Mouse (Mus musculus): ENCODE data around the gene Adh1.

The Adh1 gene

GRCm38 (mm10) chr3:138260721-138261669 is at the start of gene Adh1:
Gene Adh1, plus strand, starts transcription at chr3:138260991.
- DNase-seq (ENCODE audit: low spot score in 2 of 2), result no peak

DNA sequence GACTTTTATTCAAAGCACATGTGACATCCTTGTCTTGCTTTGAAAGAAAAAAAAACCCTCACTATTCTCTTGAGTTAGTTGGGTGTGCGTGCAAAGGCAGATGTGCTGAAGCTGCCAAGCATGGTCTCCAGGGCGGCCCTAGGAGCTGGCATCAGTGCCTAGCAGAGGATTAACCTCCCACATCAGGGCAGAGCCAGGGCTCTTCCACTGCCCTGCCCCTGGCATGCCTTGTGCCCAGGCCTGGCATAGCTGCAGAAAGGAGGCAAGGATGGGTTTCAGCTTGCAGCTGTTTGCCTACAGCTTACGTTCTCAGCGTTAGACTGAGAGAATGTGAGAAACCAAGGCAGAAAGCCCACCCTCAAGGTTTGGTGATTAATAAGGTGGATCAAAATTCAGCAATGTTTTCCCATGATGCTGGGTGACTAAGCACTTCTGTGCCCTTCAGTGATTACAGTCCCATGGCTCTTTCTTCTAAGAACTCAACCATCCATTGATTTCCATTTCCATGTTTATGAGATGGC is 48.3 kb upstream of the Adh1 start:
- DNase-seq (ENCODE audit: low spot score in 2 of 2), result no peak

DNA sequence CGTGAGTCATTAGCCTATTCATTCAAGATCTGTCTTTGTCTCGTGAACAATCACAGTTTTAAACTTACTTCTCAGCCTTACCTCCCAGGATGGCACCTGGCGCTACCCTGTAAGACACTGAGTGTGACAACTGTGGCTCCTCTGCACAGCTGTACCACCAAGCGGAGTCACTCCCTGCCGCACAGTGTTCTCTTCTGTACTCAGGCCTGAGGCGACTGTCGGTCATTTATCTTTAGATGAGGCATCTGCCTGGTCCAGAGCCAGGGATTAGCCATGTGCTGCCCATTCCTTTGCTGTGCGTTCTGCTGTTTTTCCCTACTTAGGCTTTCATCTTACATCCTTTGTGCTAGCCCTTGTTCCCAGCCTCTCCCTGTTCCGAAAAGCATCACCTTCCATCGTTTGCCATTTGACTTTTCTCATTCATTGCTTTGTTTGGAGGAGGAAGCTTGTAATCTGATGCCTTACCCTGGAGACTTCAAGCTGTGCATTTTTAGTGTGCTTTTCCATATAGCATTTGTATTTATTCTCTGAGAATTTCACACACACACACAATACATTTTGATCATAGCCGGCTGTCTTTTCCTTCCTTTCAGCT is 45.3 kb upstream of the Adh1 start:
- DNase-seq (ENCODE audit: low spot score in 2 of 2), result no peak

GRCm38 (mm10) chr3:138216091-138216490 is 44.7 kb upstream of the Adh1 start:
- no peak for DNase-seq (ENCODE audit: low spot score in 2 of 2)

DNA sequence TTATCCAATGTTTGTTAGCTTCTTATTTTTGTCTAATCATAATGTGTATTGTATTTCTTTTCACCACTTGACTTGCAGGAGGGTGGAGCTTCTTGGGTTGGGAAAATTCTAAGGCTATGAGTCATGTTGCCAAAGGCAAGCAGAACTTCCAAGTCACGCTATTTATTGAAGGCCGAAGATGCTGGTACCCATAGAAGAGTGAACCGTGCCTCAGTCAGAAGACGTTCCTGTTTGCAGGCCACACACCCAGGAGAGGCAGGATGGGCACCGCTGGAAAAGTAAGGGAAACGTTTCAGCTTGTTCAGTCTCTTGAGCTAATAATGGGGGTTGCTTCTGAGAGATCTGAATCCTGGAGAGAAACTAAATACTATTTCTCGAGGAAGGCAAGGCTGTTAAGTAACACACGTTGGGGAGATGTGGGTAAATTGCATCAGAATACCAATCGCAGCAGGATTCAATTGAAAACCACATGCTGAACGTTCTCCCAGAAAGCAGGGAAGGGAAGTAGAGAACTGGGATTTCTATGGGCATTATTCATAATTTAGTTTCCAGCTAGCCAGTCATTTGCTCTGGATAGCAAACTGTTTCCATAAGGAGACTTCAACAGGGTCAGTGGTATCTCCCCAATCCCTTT is 43.0 kb upstream of the Adh1 start, which contains the start of gene Adh7:
Gene Adh7, plus strand, starts transcription at position 130 of the 634 bp plus-strand sequence.
- no peak for DNase-seq (ENCODE audit: low spot score in 2 of 2)

DNA sequence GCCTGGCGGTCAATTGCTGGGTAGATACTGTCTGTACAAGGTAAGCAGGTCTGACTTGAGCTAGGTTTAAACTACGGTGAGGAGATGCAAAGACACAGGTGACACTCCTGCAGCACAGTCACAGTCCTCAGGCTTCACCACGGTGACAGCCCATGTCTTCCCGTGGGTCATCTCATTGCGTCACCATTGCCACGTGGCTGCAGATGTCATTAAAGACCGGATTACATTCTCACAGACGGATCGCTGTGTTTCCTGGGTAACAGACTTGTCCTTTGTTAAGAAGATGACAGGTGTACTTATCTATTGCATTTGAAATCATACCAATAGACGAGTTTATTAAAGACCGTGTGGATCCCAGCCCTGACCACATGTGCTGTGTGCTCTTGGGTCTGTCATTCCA is 39.7 kb upstream of the Adh1 start:
- no peak for DNase-seq (ENCODE audit: low spot score in 2 of 2)

- DNase-seq (ENCODE audit: low spot score in 2 of 2), result no peak
Measured at GRCm38 (mm10) chr3:138222511-138222910, 38.3 kb upstream of the Adh1 start.

DNA sequence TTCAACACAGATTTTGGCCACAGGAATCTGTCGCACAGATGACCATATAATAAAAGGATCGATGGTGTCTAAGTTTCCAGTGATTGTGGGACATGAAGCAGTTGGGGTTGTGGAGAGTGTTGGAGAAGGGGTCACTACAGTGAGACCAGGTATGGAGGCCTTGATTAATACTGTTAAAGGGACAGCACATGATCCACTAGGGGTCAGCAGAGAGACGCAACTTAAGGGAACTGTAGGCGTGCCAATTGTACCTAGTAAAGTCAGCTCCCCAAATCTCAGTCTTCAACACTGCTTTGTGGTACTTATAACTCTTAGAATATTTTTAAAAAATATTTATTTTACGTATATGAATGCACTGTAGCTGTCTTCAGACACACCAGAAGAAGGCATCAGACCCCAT is 37.8 kb upstream of the Adh1 start:
- DNase-seq (ENCODE audit: low spot score in 2 of 2), result peak; percentile 11 to 72

- no peak for DNase-seq (ENCODE audit: low spot score in 2 of 2)
Measured at GRCm38 (mm10) chr3:138224363-138224954, 36.3 kb upstream of the Adh1 start.

DNA sequence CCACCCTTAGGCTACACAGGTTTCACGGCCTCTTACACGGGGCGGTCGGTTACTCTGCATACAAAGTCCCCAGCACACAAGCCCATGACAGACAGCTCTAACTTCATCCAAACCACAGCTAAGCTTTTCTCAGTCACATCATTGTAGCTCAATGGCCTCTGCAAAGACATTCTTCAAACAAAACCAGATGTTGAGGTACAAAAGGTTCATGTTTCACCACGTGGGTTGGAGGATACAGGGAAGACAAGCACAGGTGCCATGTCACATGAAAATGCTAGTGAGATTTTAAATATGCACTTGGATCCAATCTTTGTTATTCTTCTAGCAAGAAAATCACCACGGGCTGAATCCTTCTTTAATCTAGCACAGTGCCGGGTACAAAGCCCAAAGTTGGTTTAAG is 35.5 kb upstream of the Adh1 start:
- DNase-seq (ENCODE audit: low spot score in 2 of 2), result no peak

- DNase-seq (ENCODE audit: low spot score in 2 of 2), result no peak
Measured at GRCm38 (mm10) chr3:138225853-138226252, 34.9 kb upstream of the Adh1 start.

GRCm38 (mm10) chr3:138226476-138226875 is 34.3 kb upstream of the Adh1 start:
- DNase-seq (ENCODE audit: low spot score in 2 of 2), result no peak

DNA sequence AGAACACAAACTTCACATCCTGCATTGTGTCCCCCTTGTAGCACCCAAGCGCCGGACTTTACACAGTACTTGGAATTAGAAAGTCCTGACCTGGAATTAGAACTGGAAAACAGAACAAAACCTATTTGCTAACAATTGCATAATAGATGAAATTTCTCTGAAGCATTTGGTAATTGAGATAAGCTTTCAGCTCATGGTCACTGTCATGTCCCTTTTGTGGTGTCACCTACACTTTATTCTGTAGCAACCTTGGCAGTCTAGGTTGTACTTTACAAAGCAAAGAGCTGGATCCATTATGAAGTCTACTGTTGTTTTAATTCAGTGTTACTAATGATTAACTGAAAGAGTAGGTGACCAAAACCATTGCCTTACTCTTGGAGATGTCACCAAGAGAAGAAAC is 33.7 kb upstream of the Adh1 start:
- DNase-seq (ENCODE audit: low spot score in 2 of 2), result no peak

- DNase-seq (ENCODE audit: low spot score in 2 of 2), result no peak
Measured at GRCm38 (mm10) chr3:138227782-138228181, 33.0 kb upstream of the Adh1 start.

DNA sequence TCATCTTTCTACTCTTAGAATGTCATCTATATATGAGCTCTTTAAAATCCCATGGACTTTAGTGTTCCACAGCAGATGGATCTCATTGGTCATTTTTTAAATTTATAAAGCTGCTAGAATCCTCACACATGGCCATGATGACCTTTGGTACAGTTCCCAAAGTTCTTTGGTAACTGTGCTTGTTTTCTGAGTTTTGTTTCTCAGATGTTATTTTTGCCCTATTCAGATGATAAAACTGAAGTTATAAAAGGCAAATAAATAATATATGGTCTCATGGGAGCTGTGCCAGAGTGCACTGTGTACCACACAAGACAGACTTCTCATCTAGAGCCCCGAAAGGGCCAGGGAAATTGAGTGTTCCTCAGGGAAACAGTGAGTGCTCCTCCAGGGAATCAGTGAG is 31.3 kb upstream of the Adh1 start:
- no peak for DNase-seq (ENCODE audit: low spot score in 2 of 2)

- DNase-seq (ENCODE audit: low spot score in 2 of 2), result no peak
Measured at GRCm38 (mm10) chr3:138230266-138230665, 30.5 kb upstream of the Adh1 start.

- no peak for DNase-seq (ENCODE audit: low spot score in 2 of 2)
Measured at GRCm38 (mm10) chr3:138231531-138231930, 29.3 kb upstream of the Adh1 start.

GRCm38 (mm10) chr3:138236546-138237163 is 24.1 kb upstream of the Adh1 start:
- DNase-seq (ENCODE audit: low spot score in 2 of 2), result no peak

DNA sequence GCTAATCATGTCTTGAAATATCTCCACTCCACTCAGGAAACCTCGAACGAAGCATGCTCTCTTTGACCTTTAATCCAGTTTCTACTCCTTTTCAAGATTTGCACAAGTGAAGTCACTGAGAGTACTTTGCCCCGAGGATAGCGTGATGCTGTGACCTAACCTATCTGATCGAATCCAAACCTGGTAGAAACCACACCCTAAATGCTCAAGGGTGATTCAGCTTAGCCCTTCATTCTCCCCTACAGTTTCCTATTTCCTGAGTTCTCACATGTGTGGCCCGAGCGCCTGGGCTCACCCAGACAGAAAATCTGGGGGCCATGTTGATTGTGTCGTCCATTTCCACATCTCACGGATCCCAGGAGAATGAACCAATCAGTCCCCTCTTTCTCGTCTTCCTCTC is 22.7 kb upstream of the Adh1 start:
- DNase-seq (ENCODE audit: low spot score in 2 of 2), result no peak

- no peak for DNase-seq (ENCODE audit: low spot score in 2 of 2)
Measured at GRCm38 (mm10) chr3:138239461-138239860, 21.3 kb upstream of the Adh1 start.

DNA sequence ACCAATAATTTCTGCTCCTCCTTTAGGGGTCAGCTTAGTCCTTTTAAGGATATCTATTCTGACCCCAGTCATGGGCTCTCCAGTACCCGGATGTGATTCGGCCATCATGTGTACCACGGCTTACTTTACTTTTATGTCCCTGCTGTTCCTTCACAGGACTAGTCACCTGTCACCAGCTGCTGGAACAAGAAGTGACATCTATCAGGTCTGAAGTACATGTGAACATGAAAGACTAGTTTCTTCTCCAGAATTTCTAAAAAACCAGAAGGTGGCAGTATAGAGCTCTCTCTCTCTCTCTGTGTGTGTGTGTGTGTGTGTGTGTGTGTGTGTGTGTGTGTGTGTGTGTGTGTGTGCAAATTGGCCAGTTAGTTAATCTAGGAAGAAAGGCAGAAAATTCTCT is 20.4 kb upstream of the Adh1 start:
- DNase-seq (ENCODE audit: low spot score in 2 of 2), result no peak

DNA sequence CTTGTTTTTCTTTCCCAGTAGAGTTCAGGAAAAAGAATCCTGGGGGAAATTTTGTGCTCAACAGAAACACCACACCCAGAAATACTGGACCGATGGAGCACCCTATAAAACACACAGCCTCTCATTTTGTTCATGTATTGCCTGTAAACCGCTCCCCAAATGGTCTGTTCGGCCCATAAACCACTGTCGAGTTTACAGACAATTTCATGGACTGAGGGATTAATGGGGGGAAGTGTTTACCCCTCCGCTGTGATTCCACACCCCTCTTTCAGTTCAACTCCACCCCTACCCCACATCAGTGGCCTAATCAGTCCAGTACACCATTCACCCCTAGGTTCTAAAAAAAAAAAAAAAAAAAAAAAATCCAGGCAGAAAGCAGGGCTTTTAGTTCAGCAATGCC is 19.8 kb upstream of the Adh1 start:
- no peak for DNase-seq (ENCODE audit: low spot score in 2 of 2)
